Mouse (Mus musculus): ENCODE measurements at regions not wholly inside any gene's neighbourhood (a gene's known extent, or its start where the extent isn't known, plus 50 kb on each side); places are given as distances from the start of the nearest gene placed in this dataset.
"Not testable (repeated sequence)": the region's sequence is repeated elsewhere in the genome, so short reads cannot be mapped to it uniquely, and the experiment has no call there.

DNA sequence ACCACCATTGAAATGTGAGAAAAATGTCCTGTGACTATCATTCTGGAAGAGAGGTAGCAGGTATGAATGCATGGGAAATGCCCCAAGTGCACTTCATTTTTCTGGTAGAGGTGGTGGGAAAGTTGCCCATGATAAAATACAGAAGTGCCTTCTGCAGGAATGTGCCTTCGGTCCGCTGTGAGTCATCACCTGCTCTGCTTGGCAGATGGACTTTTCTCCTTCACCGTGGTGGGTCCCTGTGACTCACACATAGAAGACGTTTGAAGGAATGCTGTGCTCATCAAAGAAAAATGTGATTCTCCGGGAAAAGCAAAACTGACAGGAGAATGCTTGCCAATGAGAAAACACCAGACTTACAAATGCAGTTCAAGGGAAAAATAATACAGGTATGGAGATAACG is 126.8 kb downstream of the Tnfsf18 start:
- no peak for DNase-seq (ENCODE audit: low spot score)

DNA sequence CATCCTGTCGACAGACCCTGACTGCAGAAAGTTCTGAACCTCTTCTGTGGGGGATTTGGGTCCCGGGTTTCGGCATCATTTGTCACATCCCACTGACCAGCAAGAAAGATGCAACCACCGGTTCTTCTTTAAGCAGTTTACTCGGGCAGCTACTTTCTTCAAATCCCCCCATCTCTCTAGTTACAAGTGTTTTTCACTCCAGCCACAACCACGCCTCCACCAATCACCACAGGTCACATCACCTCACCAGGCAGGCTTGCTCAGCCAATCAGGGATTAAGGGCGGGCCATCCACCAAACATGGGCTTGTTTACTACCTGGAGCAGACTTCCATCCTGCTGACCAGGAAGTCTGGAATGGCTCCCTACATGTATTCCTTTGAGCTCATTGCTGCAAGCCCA is 119.6 kb downstream of the Tnfsf18 start:
- DNase-seq (ENCODE audit: low spot score), result not testable (repeated sequence)

- not testable (repeated sequence) for DNase-seq (ENCODE audit: low spot score)
These were observed 119.2 kb downstream of the Tnfsf18 start for GRCm38 (mm10) chr1:161613658-161614057.

GRCm38 (mm10) chr1:161607446-161607845 is 113.0 kb downstream of the Tnfsf18 start:
- DNase-seq (ENCODE audit: low spot score), result no peak

DNA sequence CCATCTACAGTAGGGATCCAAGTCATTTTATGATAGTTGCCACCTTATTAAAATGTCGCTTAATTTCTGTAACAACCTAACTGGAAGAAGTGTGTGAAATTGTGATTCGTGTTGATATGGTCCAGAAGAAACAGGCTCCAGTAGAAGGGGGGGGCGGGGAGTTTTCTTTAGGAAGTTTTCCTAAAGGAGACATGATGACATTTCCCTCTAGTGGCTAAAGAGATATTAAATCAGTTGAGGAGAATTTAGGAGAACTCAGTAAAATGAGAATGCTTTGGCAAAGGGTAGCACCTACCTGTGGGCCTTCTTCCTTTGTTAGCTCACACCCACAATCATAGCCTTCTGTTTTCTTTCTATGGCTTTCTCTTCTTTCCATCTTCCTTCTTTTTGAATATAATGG is 107.7 kb downstream of the Tnfsf18 start:
- no peak for DNase-seq (ENCODE audit: low spot score)

GRCm38 (mm10) chr1:161601167-161601566 is 106.7 kb downstream of the Tnfsf18 start:
- DNase-seq (ENCODE audit: low spot score), result no peak

- DNase-seq (ENCODE audit: low spot score), result no peak
These were observed 103.7 kb downstream of the Tnfsf18 start for GRCm38 (mm10) chr1:161598167-161598566.

GRCm38 (mm10) chr1:161576530-161576929 is 82.1 kb downstream of the Tnfsf18 start:
- DNase-seq (ENCODE audit: low spot score), result no peak

GRCm38 (mm10) chr1:161575939-161576338 is 81.5 kb downstream of the Tnfsf18 start:
- no peak for DNase-seq (ENCODE audit: low spot score)

GRCm38 (mm10) chr1:161575171-161575570 is 80.7 kb downstream of the Tnfsf18 start:
- no peak for DNase-seq (ENCODE audit: low spot score)

- no peak for DNase-seq (ENCODE audit: low spot score)
These were observed 76.3 kb downstream of the Tnfsf18 start for GRCm38 (mm10) chr1:161570762-161571161.

GRCm38 (mm10) chr1:161567826-161568225 is 73.4 kb downstream of the Tnfsf18 start:
- no peak for DNase-seq (ENCODE audit: low spot score)

DNA sequence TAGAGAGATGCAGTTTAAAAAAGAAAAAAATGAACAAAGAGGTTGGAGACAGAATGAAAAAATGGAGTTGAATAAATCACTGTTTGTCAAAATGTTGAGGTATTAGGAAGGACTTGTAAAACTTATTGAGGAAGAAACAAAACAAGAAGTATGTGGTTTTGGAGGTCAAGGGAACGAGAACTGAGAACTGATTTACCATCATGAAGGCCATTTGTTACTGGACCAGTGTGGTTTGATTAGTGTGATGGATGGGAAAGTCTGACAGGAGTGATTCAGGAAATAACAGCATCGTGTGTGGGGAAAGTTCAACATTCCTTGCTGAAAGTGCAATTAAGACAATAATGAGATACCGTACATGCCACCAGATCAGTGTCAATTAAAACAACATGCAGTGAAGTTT is 65.9 kb downstream of the Tnfsf18 start:
- DNase-seq (ENCODE audit: low spot score), result no peak
